Mouse (Mus musculus): ENCODE measurements around the gene Six5. TPM values are rescaled to one million over a fixed set of nuclear protein-coding genes. Genes with fewer than 3 reads are reported as not detected.
A peak's percentile ranks its signal among the peaks of the same experiment; 100 is the strongest.

Gene Six5
- total and polyA plus RNA-seq, 3 experiments: 3.0 to 7.7 TPM; not detected in 1

DNA sequence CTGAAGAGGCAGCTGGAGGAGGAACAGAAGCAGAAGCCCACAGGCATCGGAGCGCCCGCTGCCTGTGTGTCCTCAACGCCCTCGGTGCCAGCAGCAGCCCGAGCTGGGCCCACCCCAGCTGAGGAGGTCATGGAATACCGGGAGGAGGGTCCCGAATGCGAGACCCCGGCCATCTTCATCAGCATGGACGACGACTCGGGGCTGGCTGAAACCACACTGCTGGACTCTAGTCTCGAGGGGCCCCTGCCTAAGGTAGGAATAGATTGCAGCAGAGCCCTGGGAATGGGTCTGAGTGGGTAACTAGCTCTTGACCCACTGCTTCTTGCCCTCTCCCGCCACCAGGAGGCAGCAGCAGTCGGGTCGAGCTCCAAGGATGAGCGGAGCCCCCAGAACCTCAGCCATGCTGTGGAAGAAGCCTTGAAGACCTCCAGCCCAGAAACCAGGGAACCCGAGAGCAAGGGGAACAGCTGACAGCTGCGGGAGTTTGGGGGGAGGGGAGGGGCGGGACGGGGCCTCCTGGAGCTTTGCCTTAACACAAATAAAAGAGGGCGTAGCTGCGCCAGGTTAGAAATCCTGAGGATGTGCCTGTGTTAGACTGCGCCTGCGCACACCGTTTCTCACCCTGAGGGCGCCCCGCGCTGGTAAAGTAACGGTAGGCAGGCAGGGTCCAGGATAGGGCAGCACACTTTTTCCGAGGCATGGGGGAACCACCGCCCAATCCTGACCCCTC is 40.2 kb upstream of the Six5 start, which contains the start of gene Rsph6a:
Gene Rsph6a (plus strand): TSS at position 644 of the 730 bp plus-strand sequence.
- Histone ChIP-seq H3K9me3 (replicated peaks; ENCODE audit: insufficient read depth, low read length) (no peaks in the 10 kb centered on the region), H3K4me3 (ENCODE audit: control insufficient read depth in 1 of 2, insufficient read depth in 1 of 2, low read depth in 2 of 2, low read length in 2 of 2) (no peak within 1 kb of the TSS), H3K79me2 (ENCODE audit: control insufficient read depth, insufficient read depth, low read length, poor library complexity) (no peaks in the 10 kb centered on the region), H3K36me3 (ENCODE audit: control insufficient read depth in 1 of 2, insufficient read depth in 2 of 2, low read length in 2 of 2) (no peaks in the 10 kb centered on the region; a peak in 1 of 4 replicates), H3K27me3 (ENCODE audit: control insufficient read depth in 1 of 2, insufficient read depth in 2 of 2, low read length in 2 of 2) (no peaks in the 10 kb centered on the region), H3K27ac (ENCODE audit: control insufficient read depth, low read depth, low read length) (no peak within 1 kb of the TSS), H3K4me1 (ENCODE audit: control insufficient read depth in 1 of 2, insufficient read depth in 2 of 2, low read length in 2 of 2) (no peaks in the 10 kb centered on the region), H3K9ac (ENCODE audit: control insufficient read depth, low read depth, low read length, poor library complexity, severe bottlenecking) (no peak within 1 kb of the TSS)
- DNase-seq (ENCODE audit: low read depth, low spot score): peak; percentile 35
- TF ChIP-seq POLR2AphosphoS5 (IDR thresholded peaks at IDR 0.05; ENCODE audit: borderline replicate concordance, low read depth, low read length): no peak
- TF ChIP-seq TCF12 (IDR thresholded peaks at IDR 0.05; ENCODE audit: low read depth, low read length): no peak
- TF ChIP-seq CTCF (IDR thresholded peaks at IDR 0.05 in 2 of 3, conservative IDR thresholded peaks at IDR 0.05 in 1 of 3; ENCODE audit: control insufficient read depth in 1 of 3, insufficient read depth in 1 of 3, low read depth in 2 of 3, low read length in 3 of 3, poor library complexity in 1 of 3, severe bottlenecking in 1 of 3): peak; percentile 36 to 70 (median 46); a peak in 5 of 6 replicates

- Histone ChIP-seq H3K79me2 (ENCODE audit: control insufficient read depth, insufficient read depth, low read length, poor library complexity) (no peaks in the 10 kb centered on the region), H3K27me3 (ENCODE audit: control insufficient read depth in 1 of 2, insufficient read depth in 2 of 2, low read length in 2 of 2) (no peaks in the 10 kb centered on the region), H3K36me3 (ENCODE audit: control insufficient read depth in 1 of 2, insufficient read depth in 2 of 2, low read length in 2 of 2) (no peaks in the 10 kb centered on the region), H3K4me3 (ENCODE audit: control insufficient read depth in 1 of 2, insufficient read depth in 1 of 2, low read depth in 2 of 2, low read length in 2 of 2) (no peak overlapping the region), H3K4me1 (ENCODE audit: control insufficient read depth in 1 of 2, insufficient read depth in 2 of 2, low read length in 2 of 2) (no peaks in the 10 kb centered on the region), H3K9me3 (replicated peaks; ENCODE audit: insufficient read depth, low read length) (no peaks in the 10 kb centered on the region), H3K9ac (ENCODE audit: control insufficient read depth, low read depth, low read length, poor library complexity, severe bottlenecking) (no peak overlapping the region), H3K27ac (ENCODE audit: control insufficient read depth, low read depth, low read length) (no peak overlapping the region)
- TF ChIP-seq E2F4 (IDR thresholded peaks at IDR 0.05; ENCODE audit: borderline replicate concordance, low read depth, low read length) (no peak), ETS1 (IDR thresholded peaks at IDR 0.05; ENCODE audit: low read depth, low read length) (no peak), CHD1 (IDR thresholded peaks at IDR 0.05; ENCODE audit: low read depth, low read length) (no peak), ZC3H11A (IDR thresholded peaks at IDR 0.05; ENCODE audit: low read depth, low read length) (no peak), JUND (IDR thresholded peaks at IDR 0.05; ENCODE audit: low read depth, low read length) (no peak)
- no peak for DNase-seq (ENCODE audit: low read depth, low spot score)
Measured at GRCm38 (mm10) chr7:19054777-19055076, 39.7 kb upstream of the Six5 start.

- no peaks in the 10 kb centered on the region for H3K27me3 ChIP-seq (ENCODE audit: control insufficient read depth in 1 of 2, insufficient read depth in 2 of 2, low read length in 2 of 2)
- H3K4me3 ChIP-seq (ENCODE audit: control insufficient read depth in 1 of 2, insufficient read depth in 1 of 2, low read depth in 2 of 2, low read length in 2 of 2): no peak overlapping the region
- DNase-seq (ENCODE audit: low read depth, low spot score): no peak
- H3K9me3 ChIP-seq (replicated peaks; ENCODE audit: insufficient read depth, low read length): no peaks in the 10 kb centered on the region
- no peaks in the 10 kb centered on the region for H3K79me2 ChIP-seq (ENCODE audit: control insufficient read depth, insufficient read depth, low read length, poor library complexity)
- no peaks in the 10 kb centered on the region for H3K36me3 ChIP-seq (ENCODE audit: control insufficient read depth in 1 of 2, insufficient read depth in 2 of 2, low read length in 2 of 2)
- no peak overlapping the region for H3K9ac ChIP-seq (ENCODE audit: control insufficient read depth, low read depth, low read length, poor library complexity, severe bottlenecking)
- TF ChIP-seq ZMIZ1 (IDR thresholded peaks at IDR 0.05; ENCODE audit: low read depth, low read length) (no peak), SIN3A (IDR thresholded peaks at IDR 0.05; ENCODE audit: low read length) (no peak), RCOR1 (IDR thresholded peaks at IDR 0.05; ENCODE audit: low read depth, low read length) (no peak), CHD1 (IDR thresholded peaks at IDR 0.05; ENCODE audit: low read depth, low read length) (no peak), MEF2A (IDR thresholded peaks at IDR 0.05; ENCODE audit: extremely low read depth, insufficient replicate concordance, low read depth, low read length, poor library complexity, severe bottlenecking) (no peak), POLR2AphosphoS2 (IDR thresholded peaks at IDR 0.05; ENCODE audit: low read length) (no peak), KAT2A (conservative IDR thresholded peaks at IDR 0.05; ENCODE audit: low read depth, low read length) (no peak), RAD21 (IDR thresholded peaks at IDR 0.05; ENCODE audit: low read depth, low read length) (no peak), MAZ (IDR thresholded peaks at IDR 0.05; ENCODE audit: low read depth, low read length) (no peak), JUND (IDR thresholded peaks at IDR 0.05; ENCODE audit: low read depth, low read length) (no peak), BHLHE40 (IDR thresholded peaks at IDR 0.05; ENCODE audit: borderline replicate concordance, low read depth, low read length) (no peak), ELF1 (IDR thresholded peaks at IDR 0.05; ENCODE audit: low read depth, low read length) (no peak), ZNF384 (IDR thresholded peaks at IDR 0.05; ENCODE audit: low read depth, low read length) (no peak), USF2 (IDR thresholded peaks at IDR 0.05; ENCODE audit: borderline replicate concordance in 1 of 2, insufficient read depth in 1 of 2, low read depth in 1 of 2, low read length in 2 of 2) (no peak), MYB (IDR thresholded peaks at IDR 0.05; ENCODE audit: low read depth, low read length) (no peak), EP300 (IDR thresholded peaks at IDR 0.05; ENCODE audit: low read depth in 1 of 2, low read length in 2 of 2) (no peak), NRF1 (IDR thresholded peaks at IDR 0.05; ENCODE audit: insufficient read depth, low read depth, low read length, poor library complexity, severe bottlenecking) (no peak)
- no peak overlapping the region for H3K27ac ChIP-seq (ENCODE audit: control insufficient read depth, low read depth, low read length)
- no peaks in the 10 kb centered on the region for H3K4me1 ChIP-seq (ENCODE audit: control insufficient read depth in 1 of 2, insufficient read depth in 2 of 2, low read length in 2 of 2)
Measured at GRCm38 (mm10) chr7:19055108-19055507, 39.3 kb upstream of the Six5 start.
